Mouse (Mus musculus): ENCODE data around the gene Synrg. TPM values are rescaled to one million over a fixed set of nuclear protein-coding genes. Genes with fewer than 3 reads are reported as not detected.

Gene Synrg
- polyA plus RNA-seq, 1 experiment from 2014 or later: 9.0 TPM

DNA sequence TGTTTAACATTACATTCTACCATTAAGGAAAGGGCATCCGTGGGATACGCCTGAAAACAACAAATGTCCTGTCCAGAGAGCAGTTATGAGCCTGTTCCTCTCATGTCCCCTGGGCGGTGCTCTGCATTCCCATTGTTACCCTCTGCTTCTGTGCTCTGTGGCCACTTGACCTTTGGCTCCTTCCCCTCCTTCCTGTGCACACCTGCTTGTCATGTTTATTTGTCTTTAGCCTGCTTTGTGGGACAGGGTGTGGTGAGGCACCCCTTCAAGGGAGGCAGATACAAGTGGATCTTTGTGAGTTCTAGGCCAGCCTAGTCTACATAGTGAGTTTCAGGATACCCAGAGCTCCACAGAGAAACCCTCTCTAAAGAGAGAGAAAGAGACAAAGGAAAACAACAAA, 30.3 kb downstream of the Synrg start:
- H3K9ac ChIP-seq: no peak overlapping the region
- peaks cover 6% of the 10 kb centered on the region; the same call in 1 of the 2 replicates for H3K4me1 ChIP-seq
- no peaks in the 10 kb centered on the region for H3K27me3 ChIP-seq
- 78% methylated on average over 3 of the region's 3 CpGs for WGBS
- H3K4me3 ChIP-seq: no peak overlapping the region
- no peak overlapping the region for H3K4me2 ChIP-seq
- peaks cover 63% of the 10 kb centered on the region for H3K36me3 ChIP-seq
- ATAC-seq (ENCODE audit: insufficient number of reproducible peaks, insufficient read depth, low FRiP score, low TSS enrichment, low read depth): no peak
- no peak overlapping the region for H3K27ac ChIP-seq
- H3K9me3 ChIP-seq: no peaks in the 10 kb centered on the region

DNA sequence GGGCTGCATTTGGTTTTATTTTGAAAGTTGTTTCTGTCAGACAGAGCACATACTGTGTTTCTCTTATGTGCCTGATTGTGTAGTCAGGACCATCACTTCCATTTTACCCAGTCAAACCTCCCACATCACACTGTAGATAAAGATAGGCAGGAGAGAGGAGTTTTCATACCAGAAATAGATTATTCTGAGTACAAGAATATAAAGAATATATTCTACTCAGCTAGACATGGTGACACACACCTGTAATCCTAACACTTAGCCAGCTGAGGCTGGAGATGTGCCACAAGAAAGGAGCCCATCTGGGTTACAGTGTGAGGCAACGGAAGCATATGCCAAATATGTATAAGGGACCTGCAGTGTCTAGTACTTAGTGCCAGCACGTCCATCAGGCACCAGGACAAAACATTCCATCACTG, 31.3 kb downstream of the Synrg start:
- Histone ChIP-seq H3K9ac (no peak overlapping the region), H3K27me3 (no peaks in the 10 kb centered on the region), H3K36me3 (peaks cover 59% of the 10 kb centered on the region), H3K9me3 (no peaks in the 10 kb centered on the region), H3K4me3 (no peak overlapping the region), H3K4me2 (no peak overlapping the region), H3K27ac (no peak overlapping the region), H3K4me1 (peaks cover 6% of the 10 kb centered on the region; the same call in 1 of the 2 replicates)
- WGBS: 80% methylated on average over 2 of the region's 2 CpGs
- no peak for ATAC-seq (ENCODE audit: insufficient number of reproducible peaks, insufficient read depth, low FRiP score, low TSS enrichment, low read depth)

DNA sequence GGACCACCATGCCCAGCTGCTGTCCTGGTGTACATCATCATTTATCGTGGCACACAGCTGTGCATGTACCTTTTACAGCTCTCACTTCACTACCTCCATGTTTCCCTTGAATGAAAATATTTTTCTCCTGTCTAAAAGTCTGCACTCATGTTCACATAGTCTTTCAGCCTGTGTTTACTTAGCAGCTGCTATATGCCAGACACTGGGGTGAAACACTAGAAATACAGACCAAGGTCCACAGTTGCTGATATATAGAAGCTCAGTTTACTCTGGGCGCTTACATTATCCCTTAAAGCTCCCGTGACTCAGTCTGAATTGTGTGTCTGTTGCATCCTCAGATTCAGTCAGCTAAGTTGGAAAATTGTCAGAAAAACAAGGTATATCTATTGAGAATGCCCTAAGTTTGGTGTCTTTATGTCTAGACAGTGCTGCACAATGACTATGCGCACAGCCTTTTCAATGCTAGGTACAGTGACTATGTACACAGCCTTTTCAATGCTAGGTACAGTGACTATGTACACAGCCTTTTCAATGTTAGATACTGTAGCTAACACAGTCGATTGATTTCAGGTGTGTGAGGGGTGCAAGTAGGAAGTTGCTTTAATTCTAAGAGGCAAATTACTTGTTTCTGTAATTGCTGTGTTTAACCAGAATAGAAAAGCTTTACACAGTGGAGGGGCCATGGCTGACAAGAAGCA, 33.1 kb downstream of the Synrg start:
- Histone ChIP-seq H3K9ac (no peak overlapping the region), H3K4me3 (no peak overlapping the region), H3K36me3 (peaks cover 55% of the 10 kb centered on the region), H3K27ac (no peak overlapping the region), H3K4me1 (peaks cover 6% of the 10 kb centered on the region; the same call in 1 of the 2 replicates), H3K9me3 (no peaks in the 10 kb centered on the region), H3K27me3 (no peaks in the 10 kb centered on the region), H3K4me2 (no peak overlapping the region)
- WGBS: 90% methylated on average over 5 of the region's 5 CpGs
- no peak for ATAC-seq (ENCODE audit: insufficient number of reproducible peaks, insufficient read depth, low FRiP score, low TSS enrichment, low read depth)

DNA sequence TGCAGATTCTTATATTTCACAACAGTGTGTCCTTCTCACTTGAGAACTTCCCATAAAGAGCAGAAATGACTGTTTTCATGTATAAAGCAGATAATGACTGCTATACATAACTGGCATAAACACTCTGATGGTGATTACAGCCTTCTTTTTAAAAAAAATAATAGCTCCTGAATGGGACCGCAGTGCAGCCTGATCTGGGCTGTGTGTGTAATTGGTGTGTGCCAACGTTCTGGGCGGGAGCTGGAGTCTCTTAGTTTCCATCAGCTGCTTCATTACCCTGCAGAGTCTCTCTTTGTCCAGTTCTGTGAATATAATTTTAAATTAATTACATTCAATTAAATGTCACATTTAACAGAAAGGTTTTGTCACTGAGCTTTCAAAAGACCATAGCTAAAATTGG, 34.8 kb downstream of the Synrg start:
- H3K36me3 ChIP-seq: peaks cover 65% of the 10 kb centered on the region
- 82% methylated on average over 3 of the region's 3 CpGs for WGBS

DNA sequence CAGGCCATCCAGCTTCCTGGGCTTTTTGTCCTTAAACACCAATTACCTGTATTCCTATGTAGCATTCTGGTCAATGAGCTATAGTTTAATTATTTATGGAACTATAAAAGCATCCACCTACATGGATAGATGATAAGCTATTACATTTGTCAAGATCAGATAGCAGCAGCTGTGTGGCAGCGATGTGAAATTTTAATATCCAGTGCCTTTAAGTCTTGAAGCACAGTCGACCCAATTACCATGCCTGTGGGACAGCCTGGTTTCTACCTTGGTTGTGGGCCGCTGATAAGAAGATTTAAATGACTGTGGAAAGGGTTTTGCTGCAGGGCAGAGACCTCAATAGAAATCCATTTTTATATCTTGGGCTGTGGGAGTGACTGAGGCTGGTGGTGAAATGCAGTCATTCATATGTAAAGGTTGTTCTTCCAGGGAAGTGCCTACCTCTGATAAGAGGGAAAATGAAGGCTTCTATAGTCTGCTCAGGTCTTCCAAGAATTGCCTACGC, 35.2 kb downstream of the Synrg start:
- Histone ChIP-seq H3K36me3 (peaks cover 65% of the 10 kb centered on the region), H3K9ac (no peak overlapping the region), H3K4me1 (0 out of 2 replicates have a peak, but pooled peaks cover 11% of the 10 kb centered on the region), H3K27me3 (no peaks in the 10 kb centered on the region), H3K4me3 (no peak overlapping the region), H3K9me3 (no peaks in the 10 kb centered on the region), H3K4me2 (no peak overlapping the region), H3K27ac (no peak overlapping the region)
- WGBS: 87% methylated on average over 4 of the region's 4 CpGs
- ATAC-seq (ENCODE audit: insufficient number of reproducible peaks, insufficient read depth, low FRiP score, low TSS enrichment, low read depth): no peak

More for the DNA sequence above, 34.8 kb downstream of the Synrg start:
- H3K27ac ChIP-seq: no peak overlapping the region
- no peaks in the 10 kb centered on the region for H3K27me3 ChIP-seq
- H3K4me2 ChIP-seq: no peak overlapping the region
- H3K9ac ChIP-seq: no peak overlapping the region
- no peaks in the 10 kb centered on the region for H3K9me3 ChIP-seq
- no peak overlapping the region for H3K4me3 ChIP-seq
- ATAC-seq (ENCODE audit: insufficient number of reproducible peaks, insufficient read depth, low FRiP score, low TSS enrichment, low read depth): no peak
- H3K4me1 ChIP-seq: 0 out of 2 replicates have a peak, but pooled peaks cover 11% of the 10 kb centered on the region

DNA sequence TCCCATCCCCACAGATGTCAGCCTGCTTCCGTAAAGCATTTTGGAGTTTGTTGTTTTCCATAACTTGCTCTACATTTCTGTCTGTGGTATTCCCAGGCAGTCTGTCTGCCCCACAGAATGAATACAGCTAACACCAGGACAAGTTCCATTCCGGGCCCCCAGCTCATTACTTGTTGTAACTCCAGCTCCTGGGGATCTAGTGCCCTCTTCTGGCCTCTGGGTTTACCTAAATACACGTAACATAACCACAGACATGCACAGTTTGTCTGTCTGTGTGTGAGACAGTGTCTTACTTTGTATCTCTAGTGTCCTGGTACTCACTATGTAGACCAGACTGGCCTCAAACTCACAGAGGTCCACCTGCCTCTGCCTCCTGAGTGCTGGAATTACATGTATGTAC, 37.0 kb downstream of the Synrg start:
- Histone ChIP-seq H3K27ac (no peak overlapping the region), H3K9ac (no peak overlapping the region), H3K36me3 (peaks cover 54% of the 10 kb centered on the region), H3K4me3 (no peak overlapping the region), H3K9me3 (no peaks in the 10 kb centered on the region), H3K4me1 (0 out of 2 replicates have a peak, but pooled peaks cover 11% of the 10 kb centered on the region), H3K4me2 (no peak overlapping the region), H3K27me3 (no peaks in the 10 kb centered on the region)
- no peak for ATAC-seq (ENCODE audit: insufficient number of reproducible peaks, insufficient read depth, low FRiP score, low TSS enrichment, low read depth)
- 88% methylated on average over 3 of the region's 3 CpGs for WGBS

DNA sequence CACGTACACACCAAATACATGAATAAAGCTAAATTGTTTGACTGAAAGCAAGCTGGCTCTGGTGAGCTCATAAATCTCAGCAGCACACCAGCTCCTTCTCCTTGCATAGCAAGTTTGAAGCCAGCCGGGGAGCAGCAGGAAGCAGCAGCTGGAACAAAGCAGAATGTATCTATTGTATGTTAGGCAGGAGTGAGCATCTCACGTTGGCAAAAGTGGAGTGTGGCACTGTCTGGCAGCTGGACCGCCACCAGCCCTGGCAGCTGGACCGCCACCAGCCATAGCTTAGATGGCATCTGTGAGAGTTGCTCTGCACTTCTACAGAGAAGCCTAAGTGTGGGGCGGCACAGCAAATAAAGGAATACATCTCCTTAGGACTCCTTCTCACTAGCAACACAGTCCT, 39.8 kb downstream of the Synrg start:
- no peak for ATAC-seq (ENCODE audit: insufficient number of reproducible peaks, insufficient read depth, low FRiP score, low TSS enrichment, low read depth)
- H3K27ac ChIP-seq: no peak overlapping the region
- 80% methylated on average over 6 of the region's 6 CpGs for WGBS
- no peaks in the 10 kb centered on the region for H3K27me3 ChIP-seq
- H3K36me3 ChIP-seq: peaks cover 44% of the 10 kb centered on the region
- no peak overlapping the region for H3K9ac ChIP-seq
- H3K9me3 ChIP-seq: no peaks in the 10 kb centered on the region
- no peak overlapping the region for H3K4me2 ChIP-seq
- H3K4me1 ChIP-seq: 0 out of 2 replicates have a peak, but pooled peaks cover 11% of the 10 kb centered on the region
- no peak overlapping the region for H3K4me3 ChIP-seq

DNA sequence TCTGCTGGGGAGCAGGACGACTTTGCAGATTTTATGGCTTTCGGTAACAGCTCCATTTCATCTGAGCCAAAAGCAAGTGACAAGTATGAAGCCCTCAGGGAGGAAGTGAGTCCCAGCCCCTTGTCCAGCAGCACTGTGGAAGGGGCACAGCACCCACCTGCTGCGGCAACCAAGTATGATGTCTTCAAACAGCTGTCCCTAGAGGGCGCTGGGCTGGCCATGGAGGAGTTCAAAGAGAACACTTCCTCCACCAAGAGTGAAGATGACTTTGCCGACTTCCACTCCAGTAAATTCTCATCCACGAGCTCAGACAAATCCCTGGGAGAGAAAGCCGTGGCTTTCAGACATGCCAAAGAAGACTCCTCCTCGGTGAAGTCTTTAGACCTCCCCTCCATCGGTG, 44.8 kb downstream of the Synrg start:
- Histone ChIP-seq H3K9me3 (no peaks in the 10 kb centered on the region), H3K27me3 (no peaks in the 10 kb centered on the region), H3K36me3 (peaks cover 31% of the 10 kb centered on the region), H3K4me3 (no peak overlapping the region), H3K4me2 (no peak overlapping the region), H3K27ac (no peak overlapping the region), H3K9ac (no peak overlapping the region), H3K4me1 (peaks cover 17% of the 10 kb centered on the region)
- 82% methylated on average over 9 of the region's 9 CpGs for WGBS
- no peak for ATAC-seq (ENCODE audit: insufficient number of reproducible peaks, insufficient read depth, low FRiP score, low TSS enrichment, low read depth)

DNA sequence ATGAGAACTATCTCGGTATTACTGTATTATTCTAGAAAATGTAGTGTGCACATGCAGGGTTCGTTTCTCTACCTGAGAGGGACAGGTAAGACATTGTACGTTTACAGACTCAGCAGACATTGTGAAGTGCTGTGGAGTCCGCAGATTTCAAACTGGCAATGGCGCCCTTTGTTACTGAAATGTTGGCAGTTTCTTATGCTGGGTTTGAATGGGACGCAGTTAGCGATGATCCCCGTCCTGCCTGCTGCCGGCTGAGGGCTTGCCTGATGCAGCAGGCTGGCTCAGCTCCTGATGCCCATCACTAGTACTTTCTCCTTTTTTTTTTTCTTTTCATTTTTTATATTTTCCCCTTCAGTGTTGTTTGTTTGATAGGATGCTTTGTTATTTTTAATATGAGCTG, 46.2 kb downstream of the Synrg start:
- H3K4me2 ChIP-seq: no peak overlapping the region
- H3K27ac ChIP-seq: no peak overlapping the region
- H3K4me3 ChIP-seq: no peak overlapping the region
- H3K9ac ChIP-seq: no peak overlapping the region
- no peaks in the 10 kb centered on the region for H3K27me3 ChIP-seq
- no peak for ATAC-seq (ENCODE audit: insufficient number of reproducible peaks, insufficient read depth, low FRiP score, low TSS enrichment, low read depth)
- peaks cover 19% of the 10 kb centered on the region for H3K36me3 ChIP-seq
- no peaks in the 10 kb centered on the region for H3K9me3 ChIP-seq
- peaks cover 17% of the 10 kb centered on the region for H3K4me1 ChIP-seq
- WGBS: 81% methylated on average over 9 of the region's 9 CpGs

DNA sequence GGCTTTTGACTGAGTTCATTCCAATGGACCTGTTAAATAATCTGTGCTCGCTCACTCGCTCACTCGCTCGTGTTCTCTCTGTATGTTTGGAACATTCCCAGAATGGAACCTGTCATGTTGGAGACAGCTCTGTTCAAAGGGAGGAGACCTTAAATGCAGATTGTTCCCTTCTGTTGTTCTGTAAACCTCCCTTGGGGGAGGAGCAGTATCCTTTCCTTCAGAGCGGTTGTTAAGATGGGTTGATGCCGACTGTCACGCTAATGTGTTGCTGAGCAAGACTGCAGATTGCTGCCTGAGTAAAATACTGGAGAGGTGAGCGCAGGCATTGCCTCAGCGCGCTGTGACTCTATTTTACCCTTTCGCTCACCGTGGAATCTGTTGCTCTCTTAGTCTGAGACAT, 46.8 kb downstream of the Synrg start:
- peaks cover 19% of the 10 kb centered on the region for H3K36me3 ChIP-seq
- ATAC-seq (ENCODE audit: insufficient number of reproducible peaks, insufficient read depth, low FRiP score, low TSS enrichment, low read depth): no peak
- no peaks in the 10 kb centered on the region for H3K27me3 ChIP-seq
- H3K4me2 ChIP-seq: no peak overlapping the region
- peaks cover 17% of the 10 kb centered on the region for H3K4me1 ChIP-seq
- WGBS: 28% methylated on average over 12 of the region's 12 CpGs
- H3K9me3 ChIP-seq: no peaks in the 10 kb centered on the region
- no peak overlapping the region for H3K9ac ChIP-seq
- H3K27ac ChIP-seq: no peak overlapping the region
- H3K4me3 ChIP-seq: no peak overlapping the region

DNA sequence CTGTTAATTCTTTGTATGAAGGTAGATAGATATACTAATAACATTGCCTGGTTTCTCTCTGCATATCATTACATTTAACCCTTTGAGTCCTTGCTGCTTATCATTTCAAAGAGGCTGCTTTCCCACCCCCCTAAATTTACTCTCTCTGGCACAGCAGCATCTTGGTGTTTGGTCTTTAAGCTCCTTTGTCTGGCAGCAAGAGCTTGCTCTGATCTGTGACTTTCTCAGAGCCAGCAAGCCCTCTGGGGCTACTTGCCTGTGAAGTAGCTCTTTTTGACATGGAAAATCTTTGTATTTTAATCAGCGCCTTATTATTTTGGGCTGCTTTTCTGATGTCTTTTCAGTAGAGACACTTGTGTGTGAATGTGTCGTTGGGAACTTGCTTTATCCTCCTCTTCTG, 47.3 kb downstream of the Synrg start:
- H3K27me3 ChIP-seq: no peaks in the 10 kb centered on the region
- WGBS: 47% methylated on average over 2 of the region's 2 CpGs
- H3K4me2 ChIP-seq: no peak overlapping the region
- ATAC-seq (ENCODE audit: insufficient number of reproducible peaks, insufficient read depth, low FRiP score, low TSS enrichment, low read depth): no peak
- no peak overlapping the region for H3K9ac ChIP-seq
- H3K9me3 ChIP-seq: no peaks in the 10 kb centered on the region
- H3K36me3 ChIP-seq: peaks cover 19% of the 10 kb centered on the region
- H3K4me1 ChIP-seq: peaks cover 17% of the 10 kb centered on the region
- no peak overlapping the region for H3K27ac ChIP-seq
- H3K4me3 ChIP-seq: no peak overlapping the region

DNA sequence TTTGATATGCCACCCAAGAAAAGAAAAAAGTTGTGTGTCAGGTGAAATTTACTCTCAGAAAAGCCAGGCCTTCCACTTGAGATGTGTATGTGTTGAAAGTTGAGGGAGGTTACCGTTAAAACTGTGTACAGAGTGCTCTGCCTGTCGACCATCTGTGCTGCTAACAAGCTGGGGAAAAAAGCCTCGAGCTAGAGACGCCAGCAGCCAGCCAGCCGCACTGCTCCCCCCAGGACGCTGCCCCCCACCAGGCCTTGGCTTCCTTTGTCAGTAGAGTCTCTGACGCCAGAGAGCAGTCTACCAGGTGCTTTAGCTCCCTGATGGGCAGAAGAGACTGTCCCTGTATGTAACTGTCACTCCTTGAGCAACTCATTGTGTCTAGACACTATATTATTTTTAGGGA, 48.9 kb downstream of the Synrg start:
- H3K27ac ChIP-seq: 0 out of 2 replicates have a peak overlapping the region, but pooled peaks have one; percentile 12

More for the DNA sequence above, 48.9 kb downstream of the Synrg start:
- Histone ChIP-seq H3K4me1 (peaks cover 17% of the 10 kb centered on the region), H3K9ac (no peak overlapping the region), H3K4me3 (no peak overlapping the region), H3K4me2 (no peak overlapping the region), H3K9me3 (no peaks in the 10 kb centered on the region), H3K27me3 (no peaks in the 10 kb centered on the region), H3K36me3 (peaks cover 27% of the 10 kb centered on the region)
- ATAC-seq (ENCODE audit: insufficient number of reproducible peaks, insufficient read depth, low FRiP score, low TSS enrichment, low read depth): no peak
- WGBS: 12% methylated on average over 7 of the region's 7 CpGs

Data from embryonic facial prominence, embryonic 13.5 days (tissue).